Mouse (Mus musculus): ENCODE measurements around the gene Hsf2bp.

- no peak for TF ChIP-seq CTCF (IDR thresholded peaks at IDR 0.05; ENCODE audit: low read depth)
- no peak for TF ChIP-seq EP300 (optimal IDR thresholded peaks at IDR 0.05)
These were observed 12.2 kb upstream of the Hsf2bp start for GRCm38 (mm10) chr17:32048351-32048750.

Measured in stomach, postnatal 0 days (tissue).